Mouse (Mus musculus) 416B (cell line): ENCODE results near the gene Hoxd10.

ENCODE experiments used
- DNase-seq: peaks from one replicate; pipeline ENCODE4 v3.0.0; 2011; ENCODE audit warnings: low read depth

Hoxd10 gene

GRCm38 (mm10) chr2:74696442-74697335 is 5.0 kb downstream of the Hoxd10 start:
- DNase-seq, result no peak

DNA sequence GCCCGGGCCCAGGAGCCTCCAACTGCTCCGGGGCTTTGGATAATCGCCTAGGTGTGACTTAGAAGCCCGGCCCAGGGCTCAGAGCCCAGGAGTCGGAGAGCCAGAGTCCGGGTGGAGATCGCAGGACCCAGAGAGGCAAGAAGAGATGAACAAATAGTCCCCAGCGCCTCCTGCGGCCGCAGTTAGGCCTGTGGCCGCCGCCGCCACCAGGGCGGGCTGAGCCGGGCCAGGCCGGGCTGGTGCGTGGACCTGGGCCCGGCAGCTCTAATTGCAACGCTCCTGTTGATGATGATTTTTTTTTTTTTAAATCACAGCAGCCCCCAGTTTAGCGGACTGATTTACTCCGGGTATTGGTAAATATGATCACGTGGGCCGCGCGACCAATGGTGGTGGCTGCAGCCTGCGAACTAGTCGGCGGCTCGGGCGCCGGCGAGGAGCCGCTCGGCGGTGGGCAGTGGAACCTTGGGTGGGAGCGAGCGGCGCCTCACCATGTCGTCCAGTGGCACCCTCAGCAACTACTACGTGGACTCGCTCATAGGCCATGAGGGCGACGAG is 5.9 kb downstream of the Hoxd10 start, which contains the start of gene Hoxd9:
Gene Hoxd9, plus strand, starts transcription at position 161 of the 555 bp plus-strand sequence.
- no peak for DNase-seq

GRCm38 (mm10) chr2:74698201-74699052 is 6.7 kb downstream of the Hoxd10 start:
- no peak for DNase-seq

DNA sequence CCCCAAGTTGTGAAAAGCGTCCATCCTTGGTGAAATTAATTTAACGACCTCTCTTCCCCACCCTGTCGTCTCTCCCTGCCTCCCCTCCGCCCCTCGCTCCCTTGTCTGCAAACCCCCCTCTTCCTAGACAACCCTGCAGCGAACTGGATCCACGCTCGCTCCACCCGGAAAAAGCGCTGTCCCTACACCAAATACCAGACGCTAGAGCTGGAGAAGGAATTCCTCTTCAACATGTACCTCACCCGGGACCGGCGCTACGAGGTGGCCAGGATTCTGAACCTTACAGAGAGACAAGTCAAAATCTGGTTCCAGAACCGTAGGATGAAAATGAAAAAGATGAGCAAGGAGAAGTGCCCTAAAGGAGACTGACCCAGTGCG is 7.3 kb downstream of the Hoxd10 start:
- no peak for DNase-seq

- DNase-seq, result no peak
These were observed 8.2 kb downstream of the Hoxd10 start for GRCm38 (mm10) chr2:74699664-74700545.

- DNase-seq, result no peak
These were observed 8.9 kb downstream of the Hoxd10 start for GRCm38 (mm10) chr2:74700546-74701112.

DNA sequence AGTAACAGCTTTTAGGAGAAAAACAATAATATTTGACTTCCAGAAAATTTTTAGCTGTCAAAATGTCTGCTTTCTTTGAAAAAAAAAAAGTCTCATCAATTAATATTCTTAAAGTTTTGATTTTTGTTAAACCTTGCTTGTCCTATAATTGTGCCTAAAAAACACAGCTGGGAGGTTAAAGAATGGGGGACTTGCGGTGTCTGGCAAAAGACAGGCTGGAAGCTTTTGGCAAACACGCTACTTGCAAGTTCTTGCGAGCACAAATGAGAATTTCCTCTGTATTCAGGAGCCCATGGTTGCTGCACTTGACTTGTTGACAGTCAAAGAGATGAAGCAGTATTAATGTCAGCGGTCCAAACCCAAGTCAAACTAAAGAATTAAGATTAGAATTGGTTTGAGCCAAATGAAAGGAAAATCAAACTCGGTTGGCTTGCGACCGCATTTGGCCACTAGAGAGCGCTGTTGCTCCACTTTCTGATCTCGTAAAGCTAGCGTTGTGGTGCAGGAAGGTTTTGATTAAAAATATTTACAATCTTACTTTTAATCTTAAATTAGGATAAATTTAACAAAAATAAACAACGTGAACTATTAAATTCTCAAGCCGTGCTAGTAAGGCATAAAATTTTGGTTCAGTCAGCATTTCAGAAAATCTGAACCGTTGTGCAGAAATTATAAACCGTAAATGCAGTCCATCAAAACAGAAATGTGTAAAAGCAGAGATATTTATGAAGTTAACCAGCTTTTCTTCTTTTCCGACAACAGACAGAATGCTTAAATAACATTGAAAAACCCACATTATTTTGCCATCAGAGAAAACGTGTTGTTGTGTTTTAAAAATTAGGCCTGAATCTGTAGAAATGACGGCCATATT is 10.5 kb downstream of the Hoxd10 start:
- peak; percentile 47 for DNase-seq

GRCm38 (mm10) chr2:74702820-74703219 is 11.1 kb downstream of the Hoxd10 start:
- no peak for DNase-seq

- no peak for DNase-seq
These were observed 11.6 kb downstream of the Hoxd10 start for GRCm38 (mm10) chr2:74703317-74703716.

- DNase-seq, result no peak
These were observed 12.1 kb downstream of the Hoxd10 start for GRCm38 (mm10) chr2:74703720-74704392.

DNA sequence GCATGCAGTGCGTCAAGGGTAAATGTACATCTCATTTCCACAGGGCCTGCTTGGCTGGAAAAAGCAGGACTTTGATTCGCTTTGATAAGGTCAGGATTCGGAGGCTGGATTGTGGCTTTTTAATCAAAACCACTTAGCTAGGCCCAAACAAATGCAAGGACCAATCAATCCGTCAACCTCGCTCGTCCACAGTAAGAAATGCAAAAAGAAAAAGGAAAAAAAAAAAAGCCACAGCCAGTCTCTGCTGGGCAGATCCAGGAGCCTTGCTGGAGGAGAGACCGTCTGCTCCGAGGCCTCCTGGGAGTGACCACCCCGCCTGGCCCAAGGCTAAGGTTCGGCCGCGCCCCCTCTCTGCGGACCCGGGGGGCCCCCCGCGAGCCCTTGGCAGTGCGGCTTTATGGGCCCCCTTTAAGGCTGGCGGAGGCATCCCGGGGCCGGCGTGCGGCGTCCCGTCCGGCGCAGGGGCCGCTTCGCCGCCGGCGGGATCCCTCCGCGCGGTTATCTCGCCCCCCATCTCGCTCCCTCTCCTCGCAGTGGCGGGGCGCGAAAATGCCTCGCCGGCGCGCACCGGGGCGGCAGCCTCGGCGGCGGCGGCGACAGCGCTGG is 12.8 kb downstream of the Hoxd10 start, which contains the start of gene Hoxd8:
Gene Hoxd8, plus strand, starts transcription at position 223 of the 606 bp plus-strand sequence.
- no peak for DNase-seq

- no peak for DNase-seq
These were observed 13.3 kb downstream of the Hoxd10 start for GRCm38 (mm10) chr2:74704999-74705466.

DNA sequence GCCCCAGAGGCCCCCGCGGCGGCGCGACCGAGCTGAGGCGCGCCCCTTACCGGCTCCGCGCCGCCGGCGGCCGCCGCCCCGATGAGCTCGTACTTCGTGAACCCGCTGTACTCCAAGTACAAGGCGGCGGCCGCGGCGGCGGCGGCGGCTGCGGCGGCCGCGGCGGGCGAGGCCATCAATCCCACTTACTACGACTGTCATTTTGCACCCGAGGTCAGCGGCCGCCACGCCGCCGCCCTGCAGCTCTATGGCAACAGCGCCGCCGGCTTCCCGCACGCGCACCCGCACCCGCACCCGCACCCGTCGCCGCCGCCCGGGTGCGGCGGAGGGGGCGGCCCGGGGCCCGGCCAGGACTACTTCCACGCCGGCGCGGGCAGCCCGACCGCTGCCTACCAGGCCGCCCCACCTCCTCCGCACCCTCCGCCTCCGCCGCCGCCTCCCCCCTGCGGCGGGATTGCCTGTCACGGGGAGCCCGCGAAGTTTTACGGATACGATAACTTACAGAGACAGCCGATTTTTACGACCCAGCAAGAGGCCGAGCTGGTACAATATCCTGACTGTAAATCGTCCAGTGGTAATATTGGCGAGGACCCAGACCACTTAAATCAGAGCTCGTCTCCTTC is 13.9 kb downstream of the Hoxd10 start:
- no peak for DNase-seq

GRCm38 (mm10) chr2:74706393-74706960 is 14.8 kb downstream of the Hoxd10 start:
- no peak for DNase-seq

- no peak for DNase-seq
These were observed 15.9 kb downstream of the Hoxd10 start for GRCm38 (mm10) chr2:74707599-74707998.

DNA sequence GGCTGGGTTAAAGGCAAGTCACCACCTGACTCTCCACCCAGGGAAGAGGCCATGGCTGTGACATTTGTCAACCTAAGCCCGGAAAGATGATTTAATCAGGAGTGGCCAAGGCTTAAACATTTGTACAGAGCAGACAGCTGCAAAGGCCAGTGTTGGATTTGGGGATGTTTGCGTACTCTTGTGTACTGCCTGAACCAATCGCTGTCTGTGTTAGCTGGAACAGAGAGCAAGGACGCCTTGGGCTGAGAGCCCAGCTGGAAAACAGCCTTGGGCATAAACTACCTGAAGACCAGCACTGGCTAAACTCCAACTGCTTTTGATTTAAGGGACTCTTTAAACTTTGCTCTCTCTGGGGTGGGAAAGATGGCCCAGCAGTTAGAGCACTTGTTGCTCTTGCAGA is 17.0 kb downstream of the Hoxd10 start:
- no peak for DNase-seq

GRCm38 (mm10) chr2:74709465-74710419 is 18.0 kb downstream of the Hoxd10 start:
- DNase-seq, result no peak
